Mouse (Mus musculus): ENCODE data around the gene AW146154. TPM values are rescaled to one million over a fixed set of nuclear protein-coding genes. Genes with fewer than 3 reads are reported as not detected.
"Not testable (repeated sequence)": the region's sequence is repeated elsewhere in the genome, so short reads cannot be mapped to it uniquely, and the experiment has no call there.

The AW146154 gene
- 4.7 and 5.0 TPM in 2 replicates for polyA plus RNA-seq (2015; fragmentation: Nextera tagmentation; extraction: Ambion mirVana)

DNA sequence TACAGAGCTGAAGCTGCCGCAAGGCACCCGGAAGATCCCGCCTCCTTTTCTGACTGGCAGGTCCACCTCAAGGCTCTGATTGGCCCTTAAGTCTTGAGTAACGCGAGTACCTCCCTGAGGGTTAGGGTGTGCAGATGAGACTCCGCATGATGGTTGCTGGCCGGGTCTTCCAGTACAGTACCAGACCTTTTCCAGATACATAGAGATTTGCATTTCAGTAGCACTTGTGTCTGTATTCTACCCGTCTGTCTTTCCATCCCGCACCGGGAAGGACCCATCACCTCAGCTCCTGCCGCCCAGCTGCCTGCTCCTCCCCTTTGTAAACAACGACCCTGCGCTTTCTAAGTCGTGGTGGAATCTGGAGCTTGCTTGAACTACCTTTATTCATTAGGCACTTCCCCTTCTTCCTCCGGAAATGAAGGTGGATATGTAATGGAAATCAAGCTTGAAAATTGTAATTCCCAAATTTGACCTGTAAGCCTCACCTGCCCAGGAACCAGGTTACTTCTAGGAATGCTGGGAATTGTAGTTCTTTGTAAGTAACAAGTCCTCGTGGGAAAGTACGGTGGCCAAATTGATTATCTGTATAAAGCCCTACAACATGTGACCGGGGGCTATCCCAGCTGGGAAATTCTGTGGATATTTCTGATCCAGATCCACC is at the start of gene AW146154, which contains the start of gene Gm20449:
TSS of gene AW146154 (minus strand) at position 502 of the 661 bp plus-strand sequence.
TSS of gene Gm20449 (minus strand) at position 29 of the 661 bp plus-strand sequence.
- Histone ChIP-seq H3K4me2 (peak within 1 kb of the TSS; percentile 75), H3K9ac (peak within 1 kb of the TSS; percentile 53), H3K36me3 (peaks cover under 1% of the 10 kb centered on the region; the same call in 1 of the 2 replicates), H3K4me3 (peak within 1 kb of the TSS; percentile 72), H3K9me3 (no peaks in the 10 kb centered on the region), H3K27ac (replicated peaks) (peak within 1 kb of the TSS; percentile 81), H3K4me1 (replicated peaks) (peaks cover 5% of the 10 kb centered on the region; the same call in 1 of the 2 replicates), H3K27me3 (no peaks in the 10 kb centered on the region)
- ATAC-seq (ENCODE audit: low FRiP score, low read depth), result peak; percentile 97
- WGBS, result 0% methylated on average over 18 of the region's 18 CpGs

DNA sequence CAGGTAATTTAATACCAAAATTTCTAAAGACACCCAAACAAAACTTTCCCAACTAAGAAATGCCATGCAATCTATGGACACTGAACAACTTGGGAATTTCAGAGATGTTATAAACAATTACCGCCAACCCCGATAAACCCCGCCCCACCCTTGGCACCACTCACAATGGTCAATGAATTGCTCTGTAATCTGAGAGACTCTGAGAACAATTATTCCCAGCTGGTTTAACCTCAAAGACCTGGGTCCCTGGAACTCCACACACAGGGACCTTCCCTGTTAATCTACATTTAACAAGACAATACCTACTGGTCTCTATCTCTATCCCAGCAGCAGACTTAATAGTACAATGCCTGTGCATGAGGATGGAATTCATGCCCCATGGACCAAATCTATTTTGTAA is 13.0 kb upstream of the AW146154 start:
- Histone ChIP-seq H3K4me3 (no peak overlapping the region), H3K4me1 (replicated peaks) (no peaks in the 10 kb centered on the region), H3K9me3 (peaks cover 12% of the 10 kb centered on the region; the same call in 1 of the 2 replicates), H3K27ac (replicated peaks) (no peak overlapping the region), H3K4me2 (no peak overlapping the region), H3K36me3 (no peaks in the 10 kb centered on the region), H3K27me3 (no peaks in the 10 kb centered on the region), H3K9ac (no peak overlapping the region)
- ATAC-seq (ENCODE audit: low FRiP score, low read depth), result no peak
- 84% methylated on average over 3 of the region's 3 CpGs for WGBS

DNA sequence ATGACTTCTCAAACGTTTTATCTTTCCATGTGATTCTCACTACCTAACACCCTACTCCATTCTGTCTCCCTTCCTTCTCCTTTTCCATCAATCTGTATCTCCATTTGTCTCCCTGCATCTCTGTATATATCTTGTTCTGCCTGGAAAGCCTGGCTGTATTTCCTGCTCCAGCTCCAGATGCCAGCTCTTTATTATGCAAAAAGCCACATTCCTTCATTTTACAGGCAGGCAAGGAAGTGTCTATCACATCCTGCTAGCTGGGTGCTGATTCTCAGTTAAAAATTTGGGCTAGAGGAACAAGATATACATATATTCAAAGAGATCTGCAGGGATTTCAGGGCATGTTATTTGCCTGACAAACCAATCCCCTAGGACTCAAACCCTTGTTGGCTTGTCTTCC is 12.5 kb upstream of the AW146154 start:
- H3K9ac ChIP-seq, result no peak overlapping the region
- H3K36me3 ChIP-seq, result no peaks in the 10 kb centered on the region
- no peak overlapping the region for H3K27ac ChIP-seq (replicated peaks)
- H3K4me1 ChIP-seq (replicated peaks), result no peaks in the 10 kb centered on the region
- H3K27me3 ChIP-seq, result no peaks in the 10 kb centered on the region
- H3K4me2 ChIP-seq, result no peak overlapping the region
- H3K4me3 ChIP-seq, result no peak overlapping the region
- H3K9me3 ChIP-seq, result peaks cover 12% of the 10 kb centered on the region; the same call in 1 of the 2 replicates
- WGBS, result 8% methylated on average over 1 of the region's 1 CpGs
- ATAC-seq (ENCODE audit: low FRiP score, low read depth), result no peak

DNA sequence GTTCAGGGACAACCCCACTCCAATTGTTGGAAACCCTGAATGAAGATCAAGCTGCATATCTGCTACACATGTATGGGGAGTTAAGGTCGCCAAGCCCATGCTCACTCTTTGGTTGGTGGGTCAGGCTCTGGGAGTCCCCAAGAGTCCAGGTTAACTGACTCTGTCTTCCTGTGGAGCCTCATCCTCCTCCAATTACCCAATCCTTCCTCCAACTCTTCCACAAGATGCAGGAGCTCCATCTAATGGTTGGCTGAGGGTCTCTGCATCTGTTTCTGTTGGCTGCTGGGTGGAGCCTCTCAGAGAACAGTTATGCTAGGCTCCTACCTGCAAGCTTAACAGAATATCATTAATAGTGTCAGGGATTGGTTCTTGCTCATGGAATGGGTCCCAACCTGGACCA is 2.7 kb upstream of the AW146154 start:
- Histone ChIP-seq H3K27ac (replicated peaks) (no peak overlapping the region), H3K36me3 (no peaks in the 10 kb centered on the region), H3K9ac (no peak overlapping the region), H3K9me3 (0 out of 2 replicates have a peak, but pooled peaks cover 3% of the 10 kb centered on the region), H3K4me2 (no peak overlapping the region), H3K4me3 (no peak overlapping the region), H3K27me3 (no peaks in the 10 kb centered on the region), H3K4me1 (replicated peaks) (peaks cover 5% of the 10 kb centered on the region; the same call in 1 of the 2 replicates)
- WGBS, result 59% methylated on average over 1 of the region's 1 CpGs
- ATAC-seq (ENCODE audit: low FRiP score, low read depth), result no peak

DNA sequence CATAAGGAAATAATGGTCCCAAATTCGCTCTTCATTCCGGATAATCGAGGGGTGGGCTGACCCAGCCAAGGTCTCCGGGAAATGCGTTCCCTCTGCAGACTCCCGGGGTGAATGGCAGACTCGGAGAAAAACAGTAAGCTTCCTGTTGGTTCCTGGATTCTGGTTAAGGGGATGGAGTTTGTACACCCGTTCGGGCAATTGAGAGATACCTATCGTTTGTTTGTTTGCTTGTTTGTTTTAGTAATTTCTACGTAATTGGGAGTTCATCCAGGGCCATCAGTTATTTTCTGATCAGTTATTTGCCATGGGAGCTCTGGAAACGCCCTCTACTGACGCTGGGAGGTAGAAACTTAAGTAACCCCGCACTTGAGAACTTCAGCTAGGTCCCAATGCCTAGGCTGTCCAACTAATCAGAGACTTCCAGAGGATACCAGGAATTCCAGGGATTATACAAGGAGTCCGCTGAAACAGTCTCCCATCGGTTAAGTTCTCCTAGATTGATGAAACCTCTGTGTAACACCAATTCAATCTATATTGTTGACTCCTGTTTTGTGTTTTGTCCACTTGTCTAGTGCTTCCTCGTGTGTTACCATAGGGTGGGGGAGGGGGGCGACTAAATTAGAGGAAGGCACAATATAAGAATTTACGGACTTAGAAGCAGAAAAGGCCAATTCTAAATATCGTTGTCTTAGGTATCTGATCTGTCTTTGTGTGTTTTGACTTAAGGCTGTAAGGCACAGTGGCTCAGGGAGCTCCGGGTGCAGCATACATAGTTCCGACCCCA is 653 bp upstream of the AW146154 start:
- Histone ChIP-seq H3K9ac (peak overlapping the region; percentile 53; the same call in 1 of the 2 replicates), H3K36me3 (no peaks in the 10 kb centered on the region), H3K4me1 (replicated peaks) (peaks cover 5% of the 10 kb centered on the region; the same call in 1 of the 2 replicates), H3K27ac (replicated peaks) (no peak overlapping the region), H3K4me2 (peak overlapping the region; percentile 75), H3K4me3 (peak overlapping the region; percentile 72), H3K27me3 (no peaks in the 10 kb centered on the region), H3K9me3 (no peaks in the 10 kb centered on the region)
- 20% methylated on average over 22 of the region's 22 CpGs for WGBS
- ATAC-seq (ENCODE audit: low FRiP score, low read depth), result peak; percentile 16; the same call in 1 of the 2 replicates

DNA sequence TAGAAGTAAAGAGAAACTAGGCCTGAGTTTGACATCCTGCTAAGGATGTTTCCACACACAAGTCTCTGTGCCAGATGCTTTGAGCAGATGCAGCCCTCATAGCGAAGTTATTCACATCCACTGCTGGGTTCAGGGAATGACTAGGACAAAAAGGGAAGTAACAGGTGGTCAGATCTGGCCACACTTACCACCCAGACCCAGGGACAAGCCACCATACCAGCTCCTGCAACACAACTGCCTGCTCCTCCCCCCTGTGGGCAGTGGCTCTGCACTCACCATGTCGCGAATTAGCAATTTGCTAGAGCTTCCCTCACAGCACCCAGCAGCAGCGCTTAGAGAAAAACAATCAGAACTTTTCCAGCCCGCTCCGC is 687 bp downstream of the AW146154 start:
- not testable (repeated sequence) for H3K36me3 ChIP-seq; H3K4me1 ChIP-seq (replicated peaks); H3K9me3 ChIP-seq; H3K27me3 ChIP-seq
- Histone ChIP-seq H3K4me2 (peak overlapping the region; percentile 75), H3K27ac (replicated peaks) (peak overlapping the region; percentile 81), H3K9ac (peak overlapping the region; percentile 53), H3K4me3 (peak overlapping the region; percentile 72)
- peak; percentile 80; the same call in 1 of the 2 replicates for ATAC-seq (ENCODE audit: low FRiP score, low read depth)
- 0% methylated on average over 6 of the region's 6 CpGs for WGBS

DNA sequence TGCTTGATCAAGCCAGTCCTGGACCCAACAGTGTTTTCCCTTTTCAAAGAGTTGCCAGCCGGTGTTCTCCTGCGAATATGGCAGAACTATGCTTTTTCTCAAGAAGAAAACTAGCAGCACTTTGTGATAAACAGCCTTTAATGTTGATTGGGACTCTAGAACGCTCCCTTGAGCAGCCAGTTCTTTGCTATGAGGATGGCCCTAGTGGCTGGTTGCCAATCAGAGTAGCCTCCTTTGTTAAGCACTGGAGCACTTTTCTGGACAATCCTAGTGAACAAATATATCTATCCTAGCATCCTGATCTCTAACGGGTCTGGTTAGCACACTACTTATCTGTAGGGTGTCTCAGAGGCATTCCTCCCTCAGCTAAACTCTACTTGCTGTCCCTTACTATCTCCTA is 1.2 kb downstream of the AW146154 start:
- not testable (repeated sequence) for ATAC-seq (ENCODE audit: low FRiP score, low read depth); H3K9me3 ChIP-seq; H3K4me1 ChIP-seq (replicated peaks); H3K27ac ChIP-seq (replicated peaks); H3K9ac ChIP-seq; H3K27me3 ChIP-seq; H3K36me3 ChIP-seq
- peak overlapping the region; percentile 72 for H3K4me3 ChIP-seq
- WGBS, result 77% methylated on average over 3 of the region's 4 CpGs
- H3K4me2 ChIP-seq, result peak overlapping the region; percentile 75

DNA sequence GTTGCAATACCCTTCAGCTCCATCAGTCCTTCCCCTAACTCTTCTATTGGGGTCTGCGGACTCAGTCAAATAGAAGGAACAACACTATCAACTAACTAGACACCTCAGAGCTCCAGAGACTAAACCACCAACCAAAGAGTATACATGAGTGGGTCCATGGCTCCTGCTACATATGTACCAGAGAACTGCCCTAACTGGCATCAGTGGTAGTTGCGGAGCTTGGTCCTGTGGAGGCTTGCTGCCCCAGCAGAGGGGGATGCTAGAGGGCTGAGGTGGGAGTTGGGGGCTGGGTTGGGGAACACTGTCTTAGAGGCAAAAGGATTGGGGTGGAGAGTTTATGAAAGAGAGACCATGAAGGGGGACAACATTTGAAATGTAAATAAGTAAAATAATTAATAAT is 1.8 kb downstream of the AW146154 start:
- Histone ChIP-seq H3K36me3 (peaks cover 5% of the 10 kb centered on the region; the same call in 1 of the 2 replicates), H3K27me3 (no peaks in the 10 kb centered on the region)
- 100% methylated on average over 2 of the region's 2 CpGs for WGBS

DNA sequence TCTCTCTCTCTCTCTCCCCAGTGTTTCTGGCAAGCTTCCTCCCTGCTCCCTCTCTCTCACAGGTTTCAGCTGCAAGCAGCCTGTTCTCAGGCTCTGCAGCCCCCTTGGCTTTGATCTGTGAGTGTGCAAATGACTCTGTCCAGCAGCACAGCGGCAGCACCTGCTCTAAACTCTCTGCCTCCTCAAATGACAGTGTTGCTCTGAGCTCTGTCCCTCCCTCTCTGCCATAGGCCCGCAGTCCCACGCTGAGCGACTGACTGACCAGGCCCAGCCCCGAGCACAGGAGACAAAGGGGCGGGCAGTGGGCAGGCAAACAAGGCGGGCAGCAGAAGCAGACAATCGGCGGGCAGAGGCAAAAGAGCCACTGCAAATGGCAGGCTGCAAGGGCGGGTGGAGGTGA is 47.8 kb downstream of the AW146154 start:
- H3K36me3 ChIP-seq, result no peaks in the 10 kb centered on the region
- 6% methylated on average over 10 of the region's 10 CpGs for WGBS
- H3K9me3 ChIP-seq, result no peaks in the 10 kb centered on the region
- H3K27ac ChIP-seq (replicated peaks), result no peak overlapping the region
- ATAC-seq (ENCODE audit: low FRiP score, low read depth), result no peak
- peak overlapping the region; percentile 40 for H3K4me2 ChIP-seq
- H3K4me1 ChIP-seq (replicated peaks), result no peaks in the 10 kb centered on the region
- no peak overlapping the region for H3K4me3 ChIP-seq
- 0 out of 2 replicates have a peak overlapping the region, but pooled peaks have one; percentile 13 for H3K9ac ChIP-seq
- no peaks in the 10 kb centered on the region for H3K27me3 ChIP-seq

More for the DNA sequence above, 1.8 kb downstream of the AW146154 start:
- Histone ChIP-seq H3K9me3 (0 out of 2 replicates have a peak, but pooled peaks cover 4% of the 10 kb centered on the region), H3K27ac (replicated peaks) (no peak overlapping the region), H3K4me1 (replicated peaks) (peaks cover 5% of the 10 kb centered on the region; the same call in 1 of the 2 replicates), H3K4me3 (no peak overlapping the region), H3K9ac (no peak overlapping the region), H3K4me2 (no peak overlapping the region)
- no peak for ATAC-seq (ENCODE audit: low FRiP score, low read depth)

DNA sequence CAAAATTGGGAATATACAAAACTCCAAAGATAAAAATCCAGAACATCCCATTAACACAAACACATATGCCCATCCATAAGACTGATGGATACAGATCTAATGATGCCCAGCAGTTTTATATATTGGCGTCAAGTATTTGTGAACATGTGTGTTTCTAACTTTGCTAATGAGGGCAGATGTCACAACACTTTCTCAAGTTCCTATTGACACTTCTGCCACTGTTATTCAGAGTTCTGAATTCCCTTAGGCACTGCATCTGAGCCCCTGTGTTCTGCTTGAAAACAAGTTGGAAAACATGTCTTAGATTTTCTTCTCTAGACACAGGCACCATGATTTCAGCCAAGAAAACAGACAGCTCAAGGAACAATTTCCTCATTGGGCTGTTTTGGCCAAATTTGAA is 51.1 kb downstream of the AW146154 start, which contains the start of gene Vmn2r57:
TSS of gene Vmn2r57 (minus strand) at position 101 of the 400 bp plus-strand sequence.
- H3K4me3 ChIP-seq; H3K27me3 ChIP-seq; ATAC-seq (ENCODE audit: low FRiP score, low read depth); H3K9ac ChIP-seq; H3K4me2 ChIP-seq; H3K36me3 ChIP-seq; H3K27ac ChIP-seq (replicated peaks); H3K9me3 ChIP-seq; H3K4me1 ChIP-seq (replicated peaks): not testable (repeated sequence)
- WGBS, result 65% methylated on average over 1 of the region's 1 CpGs
